Mouse (Mus musculus) 3134 (cell line): ENCODE measurements at regions not wholly inside any gene's neighbourhood (a gene's known extent, or its start where the extent isn't known, plus 50 kb on each side); places are given as distances from the start of the nearest gene placed in this dataset.

ENCODE experiments used
- DNase-seq: peaks from one replicate; pipeline ENCODE4 v3.0.0-alpha.2; 2011; ENCODE audit warnings: low spot score; ENCODE audit not compliant: insufficient read length; ENCODE audit errors: extremely low read depth

DNA sequence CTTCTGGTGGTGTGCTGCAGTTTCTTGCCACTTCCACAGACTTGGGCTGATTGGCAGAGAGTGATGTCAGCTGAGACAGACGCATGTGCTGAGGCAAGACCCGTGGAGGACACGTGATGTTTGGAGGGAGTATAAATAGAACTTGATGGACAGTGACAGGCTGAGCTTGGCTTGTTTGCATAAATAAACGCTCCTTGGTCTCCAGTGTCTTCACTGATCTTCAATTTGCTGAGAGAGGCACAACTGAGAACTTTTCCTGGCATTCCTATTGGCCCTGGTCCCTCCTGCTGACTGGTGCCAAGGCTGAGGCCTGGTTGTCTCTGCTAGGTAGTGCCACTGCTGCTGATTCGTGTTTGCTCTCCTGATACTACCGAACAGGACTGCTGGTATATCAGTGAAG lies 94.6 kb upstream of the 4930535I16Rik start:
- DNase-seq, result no peak

DNA sequence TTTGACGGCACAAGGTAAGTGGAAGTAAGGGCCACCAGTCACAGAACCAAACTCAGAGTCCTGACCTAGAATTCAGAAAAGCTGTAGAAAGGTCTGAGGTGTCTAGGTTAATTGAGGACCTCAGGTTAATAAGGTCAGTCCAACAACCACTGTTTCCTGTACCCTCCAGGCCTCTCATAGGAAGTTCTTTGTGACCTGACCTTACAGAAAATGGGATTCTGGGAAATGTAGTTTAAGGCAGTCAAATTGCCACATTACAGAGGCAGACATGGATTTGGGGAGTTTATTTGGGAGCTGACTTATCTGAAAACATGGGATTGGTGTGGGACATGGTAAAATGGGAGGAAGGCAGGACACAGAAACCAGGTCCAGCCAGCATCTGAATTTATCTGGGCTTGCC lies 90.9 kb upstream of the 4930535I16Rik start:
- no peak for DNase-seq

DNA sequence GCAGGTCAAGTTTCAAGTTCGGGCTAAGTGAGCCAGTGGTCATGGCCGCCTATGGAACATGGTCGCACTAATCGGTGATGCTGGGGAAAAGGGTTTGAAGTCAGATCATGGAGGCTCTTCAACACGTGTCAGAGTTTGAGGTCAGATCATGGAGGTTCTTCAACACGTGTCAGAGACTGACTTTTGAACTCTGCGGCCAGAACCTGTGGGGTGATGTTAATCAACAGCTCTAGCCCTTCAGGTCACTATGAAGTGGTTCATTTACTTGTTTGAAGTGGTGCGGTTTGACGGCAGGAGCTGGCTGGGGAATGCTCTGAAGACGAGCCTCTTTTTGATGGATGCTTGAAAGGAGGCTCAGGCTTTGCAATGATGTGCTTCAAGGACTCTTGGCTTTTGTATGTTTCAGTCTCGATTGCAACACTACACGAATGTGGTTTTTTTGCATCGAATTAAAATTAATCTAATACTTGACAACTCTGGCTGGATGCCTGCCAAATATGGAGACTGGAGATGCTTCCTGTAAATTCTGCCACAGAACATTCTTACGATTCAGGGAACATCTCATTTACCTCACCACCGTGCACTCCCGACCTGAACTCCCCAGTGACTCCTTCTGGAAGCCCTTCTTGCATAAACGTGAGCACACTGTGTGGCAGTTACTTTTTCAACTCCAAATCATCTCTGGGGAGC lies 87.9 kb upstream of the 4930535I16Rik start:
- no peak for DNase-seq

DNA sequence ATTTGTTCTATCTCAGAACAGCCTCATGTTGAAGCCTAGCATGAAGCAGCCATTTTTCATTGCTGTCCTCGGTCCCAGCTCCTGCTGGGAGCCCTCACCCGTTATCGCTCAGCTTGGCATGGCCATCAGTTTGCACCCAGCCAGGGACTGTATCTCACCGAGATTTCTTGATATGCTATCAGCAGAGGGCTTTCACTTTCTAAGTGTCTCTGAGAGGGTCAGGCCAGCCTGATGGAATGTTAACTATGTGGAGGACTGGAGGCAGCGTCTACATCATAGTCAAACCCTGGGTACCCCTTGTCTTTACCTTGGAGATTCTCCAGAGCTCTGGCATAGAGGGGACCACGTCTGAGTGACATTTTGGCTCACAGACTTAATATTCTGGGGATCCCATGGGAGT lies 84.9 kb upstream of the 4930535I16Rik start:
- DNase-seq, result no peak

DNA sequence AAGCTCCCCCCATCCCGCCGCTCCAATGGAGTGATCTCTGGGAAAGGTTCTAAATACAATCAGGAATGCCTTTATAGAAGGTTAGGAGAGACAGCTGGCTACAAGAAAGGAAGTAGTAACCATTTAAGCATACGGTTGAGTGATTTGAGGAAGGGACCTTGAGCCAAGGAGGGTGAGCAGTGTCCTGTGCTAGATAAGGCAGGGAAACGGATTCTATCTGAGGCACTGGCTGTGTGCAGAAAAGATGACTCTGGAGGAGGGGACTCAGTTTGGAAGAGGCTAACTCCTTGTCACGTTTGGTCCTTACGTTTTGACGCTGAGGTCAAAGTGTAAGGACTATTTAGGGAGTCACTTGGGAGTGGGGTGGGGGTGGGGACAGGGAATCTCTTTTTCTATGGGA lies 84.3 kb upstream of the 4930535I16Rik start:
- DNase-seq, result no peak

DNA sequence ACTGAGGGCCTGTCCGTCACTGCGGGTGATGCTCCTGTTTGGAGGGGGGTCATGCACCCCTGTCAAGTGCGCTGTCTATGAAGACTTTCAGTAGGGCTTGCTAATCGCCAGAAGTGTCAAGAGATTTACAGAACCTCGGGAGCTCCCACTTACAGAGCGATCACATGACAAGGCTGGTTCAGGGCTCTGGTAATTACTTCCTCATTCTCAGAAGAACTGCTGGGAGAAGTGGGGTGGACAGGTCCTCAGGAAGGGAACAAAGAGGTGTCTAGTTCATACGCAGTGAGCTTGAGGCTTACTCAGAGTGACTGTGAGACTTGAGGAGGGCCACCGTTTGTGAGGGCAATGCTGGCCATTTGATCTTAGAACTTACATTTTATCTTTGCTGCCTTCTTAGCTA lies 78.0 kb upstream of the 4930535I16Rik start:
- DNase-seq, result no peak

DNA sequence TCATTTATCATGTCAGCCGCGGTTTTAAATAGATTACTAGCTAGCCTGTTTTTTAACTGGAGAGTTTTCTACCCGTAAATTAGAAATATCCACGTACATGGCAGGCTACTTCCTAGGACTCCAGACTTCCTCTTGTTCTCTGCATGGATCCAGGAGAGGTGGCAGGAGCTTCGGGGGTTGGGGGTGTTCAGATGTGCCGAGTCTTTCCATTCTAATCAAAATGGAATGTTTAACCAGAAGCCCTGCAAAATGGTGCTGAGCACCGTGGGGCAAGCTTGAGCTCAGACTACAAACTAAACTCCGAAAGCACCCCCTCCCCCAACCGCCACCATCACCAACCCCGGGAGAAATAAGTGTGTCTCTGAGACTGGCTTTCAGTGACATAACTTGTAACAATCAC lies 73.4 kb upstream of the 4930535I16Rik start:
- no peak for DNase-seq

DNA sequence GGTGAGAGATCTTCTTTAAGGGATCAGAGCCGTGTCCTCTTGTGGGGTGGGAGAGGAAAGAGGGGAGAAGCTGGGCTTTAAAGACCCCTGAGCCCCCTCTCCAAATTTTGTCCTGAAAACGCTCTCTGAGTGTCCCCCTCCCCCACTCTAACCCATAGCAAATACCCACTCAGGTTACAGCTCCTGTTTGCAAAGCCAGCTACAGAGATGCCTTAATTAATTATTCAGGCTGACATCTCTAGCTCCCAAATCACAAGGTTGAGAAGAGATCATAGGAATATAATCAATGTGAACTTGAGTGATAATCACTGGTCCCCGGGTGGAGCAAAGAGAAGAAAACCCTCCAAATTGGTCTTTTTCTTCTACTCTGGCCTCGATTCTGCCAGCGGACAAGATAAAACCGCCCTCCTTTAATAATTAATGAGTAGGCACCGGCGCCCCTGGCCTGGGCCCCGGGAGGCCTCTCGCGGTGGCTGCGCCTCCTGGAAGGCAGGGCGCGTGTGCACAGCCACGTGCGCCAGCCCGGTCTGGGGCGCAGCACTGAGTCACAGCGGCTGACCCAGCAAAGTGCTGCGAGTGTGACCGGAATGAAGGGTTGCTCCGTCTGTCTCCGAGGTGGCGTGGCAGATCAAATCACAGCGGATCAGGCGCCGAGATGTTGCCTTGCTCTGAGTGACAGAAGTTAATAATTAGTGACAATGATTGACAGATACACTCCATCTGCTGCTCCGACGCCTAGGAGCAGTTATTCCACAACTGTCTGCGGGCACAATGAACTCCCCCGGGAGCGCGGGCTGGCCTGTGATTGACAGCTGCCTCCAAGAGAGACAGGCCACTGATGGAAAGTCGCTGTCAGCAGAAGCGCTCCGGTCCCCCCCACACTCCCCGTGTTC lies 72.7 kb upstream of the 4930535I16Rik start:
- DNase-seq, result no peak
